Mouse (Mus musculus) liver, postnatal 0 days (tissue): ENCODE measurements around the gene Nbeal2. TPM values are rescaled to one million over a fixed set of nuclear protein-coding genes. Genes with fewer than 3 reads are reported as not detected.

ENCODE experiments used
- ATAC-seq: fragments of 200-750 bp; cut with Nextera tagmentation; 2 replicates; pipeline ENCODE4 v1.8.0; 2017; ENCODE audit warnings: mild to moderate bottlenecking, moderate library complexity
- DNase-seq: peaks from one replicate; pipeline ENCODE4 v3.0.0-alpha.2; 2016
- H3K27ac ChIP-seq: fragments of 300-500 bp; sonication (generic); 2 replicates; pipeline ENCODE4 v1.5.1; 2014; ENCODE audit warnings: antibody characterized with exemption, moderate library complexity, mild to moderate bottlenecking, low read depth
- H3K27me3 ChIP-seq: fragments of 300-500 bp; sonication (generic); 2 replicates; pipeline ENCODE4 v1.6.1; 2014; ENCODE audit warnings: low read length, control low read depth, mixed read lengths; ENCODE audit not compliant: insufficient read depth
- H3K36me3 ChIP-seq: fragments of 300-500 bp; sonication (generic); replicated peaks from 2 replicates; pipeline ENCODE4 v1.6.1; 2014; ENCODE audit warnings: mild to moderate bottlenecking, control low read depth, low read length, moderate library complexity, mixed read lengths; ENCODE audit not compliant: insufficient read depth
- H3K4me1 ChIP-seq: fragments of 300-500 bp; sonication (generic); 2 replicates; pipeline ENCODE4 v1.6.1; 2014; ENCODE audit warnings: antibody characterized with exemption, mild to moderate bottlenecking, control low read depth; ENCODE audit not compliant: insufficient read depth
- H3K4me2 ChIP-seq: fragments of 300-500 bp; sonication (generic); 2 replicates; pipeline ENCODE4 v1.6.1; 2014; ENCODE audit warnings: low read depth, mild to moderate bottlenecking, low read length, moderate library complexity, mixed read lengths
- H3K4me3 ChIP-seq: fragments of 300-500 bp; sonication (generic); 2 replicates; pipeline ENCODE4 v1.5.1; 2014; ENCODE audit warnings: low read depth, low read length
- H3K9ac ChIP-seq: fragments of 300-500 bp; sonication (generic); replicated peaks from 2 replicates; pipeline ENCODE4 v1.6.1; 2014; ENCODE audit warnings: mild to moderate bottlenecking, moderate library complexity
- H3K9me3 ChIP-seq: fragments of 300-500 bp; sonication (generic); 2 replicates; pipeline ENCODE4 v1.6.1; 2016; ENCODE audit warnings: mild to moderate bottlenecking, control low read depth, low read length, mixed read lengths
- CTCF ChIP-seq: sonication (generic); IDR thresholded peaks from 2 replicates; pipeline ENCODE4 v1.5.1; 2016; ENCODE audit warnings: antibody characterized with exemption, low read depth
- EP300 ChIP-seq: IDR thresholded peaks from 2 replicates; pipeline ENCODE4 v1.6.1; 2016; ENCODE audit warnings: antibody characterized with exemption, low read depth, mild to moderate bottlenecking
- WGBS: fragments of 180-500 bp; shearing (Covaris S2); extraction: QIAGEN DNeasy Blood & Tissue Kit; methylation state at CpG from one replicate; pipeline ENCODE4 v1.1.7; 2014; ENCODE audit not compliant: insufficient replicate concordance; 5-methylcytosine and 5-hydroxymethylcytosine counted together
- microRNA-seq: library from miRNA; unstranded; fragments of <30 nt; microRNA quantifications from one replicate; pipeline ENCODE4, GENCODE M21; 2016
- polyA plus RNA-seq: library from polyadenylated mRNA; unstranded; fragments of >200 nt; fragmentation: Nextera tagmentation; extraction: Ambion mirVana; gene quantifications from 2 replicates; pipeline ENCODE4 v1.2.1, GENCODE M21; 2015

Nbeal2 gene
- polyA plus RNA-seq, 1 experiment from 2014 or later, result 2.0 TPM

DNA sequence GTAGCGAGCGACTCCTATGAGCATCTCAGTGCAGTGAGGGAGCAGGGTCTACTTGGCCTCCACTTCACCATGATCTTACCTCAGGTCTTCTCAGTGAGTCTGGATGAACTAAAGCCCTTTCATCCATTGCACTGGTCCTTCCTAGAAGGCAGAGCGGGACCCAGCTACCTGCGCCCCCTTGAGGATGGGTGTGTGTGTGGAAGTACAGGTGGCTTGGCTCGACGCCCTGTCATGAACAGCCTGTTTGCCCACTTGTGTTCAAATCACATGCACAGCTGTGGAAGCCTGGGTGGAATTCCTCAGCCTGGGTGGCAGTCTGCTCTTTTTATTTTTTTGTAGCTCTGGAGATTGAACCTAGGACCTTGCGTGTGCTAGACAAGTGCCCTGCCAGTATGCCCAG lies 33.8 kb downstream of the Nbeal2 start:
- no peak overlapping the region for H3K4me2 ChIP-seq
- no peaks in the 10 kb centered on the region for H3K9me3 ChIP-seq
- no peak overlapping the region for H3K27ac ChIP-seq
- H3K27me3 ChIP-seq, result no peaks in the 10 kb centered on the region
- ATAC-seq (no peak), DNase-seq (peak; percentile 40)
- TF ChIP-seq CTCF (peak; percentile 46), EP300 (no peak)
- H3K9ac ChIP-seq, result no peak overlapping the region
- peaks cover 12% of the 10 kb centered on the region for H3K4me1 ChIP-seq
- WGBS, result 91% methylated on average over 7 of the region's 7 CpGs
- H3K4me3 ChIP-seq, result no peak overlapping the region
- H3K36me3 ChIP-seq, result peaks cover 43% of the 10 kb centered on the region

DNA sequence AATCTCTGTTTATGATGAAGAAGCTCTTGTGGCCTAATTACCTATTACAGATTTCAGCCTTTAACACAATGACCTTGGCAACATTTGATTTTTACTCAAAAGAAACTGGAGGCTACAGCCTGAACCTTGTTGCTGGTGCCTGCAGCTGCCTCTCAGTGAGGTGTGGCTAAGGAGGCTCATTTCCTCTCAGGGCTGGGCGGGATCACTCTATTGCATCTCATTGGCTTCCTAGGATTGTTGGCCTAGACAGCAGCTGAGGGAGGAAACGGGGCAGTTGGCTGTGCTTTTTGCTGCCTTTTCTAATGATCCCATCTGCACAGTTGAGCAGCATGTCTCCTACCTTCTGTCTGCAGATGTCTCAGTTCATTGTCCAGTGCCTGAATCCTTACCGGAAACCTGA lies 36.9 kb downstream of the Nbeal2 start:
- ATAC-seq, result no peak
- WGBS, result 74% methylated on average over 3 of the region's 3 CpGs
- DNase-seq, result no peak
- Histone ChIP-seq H3K4me3 (no peak overlapping the region), H3K27me3 (no peaks in the 10 kb centered on the region), H3K4me1 (no peaks in the 10 kb centered on the region), H3K9ac (no peak overlapping the region), H3K27ac (no peak overlapping the region), H3K9me3 (no peaks in the 10 kb centered on the region), H3K36me3 (peaks cover 63% of the 10 kb centered on the region), H3K4me2 (no peak overlapping the region)
- TF ChIP-seq EP300 (no peak), CTCF (no peak)

DNA sequence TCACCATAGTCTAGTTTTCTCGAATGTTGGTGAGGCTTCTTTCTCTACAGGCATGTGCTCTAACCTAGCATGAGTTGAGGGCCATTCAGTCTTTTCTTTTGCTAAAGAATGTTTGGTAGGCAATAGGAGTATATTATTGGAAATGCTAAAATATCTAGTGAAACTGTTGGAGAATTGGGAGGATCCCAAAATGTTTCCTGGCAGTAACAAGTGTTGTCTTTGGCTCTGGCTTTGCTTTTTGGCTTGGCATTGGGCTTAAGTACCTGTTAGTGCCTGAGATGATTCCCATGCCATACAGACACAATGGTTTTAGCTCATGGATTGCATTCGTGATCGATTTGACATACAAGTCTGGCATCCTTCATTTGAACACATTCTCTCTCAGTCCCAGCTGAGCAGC lies 42.5 kb downstream of the Nbeal2 start:
- ATAC-seq, result no peak
- Histone ChIP-seq H3K4me2 (no peak overlapping the region), H3K27ac (no peak overlapping the region), H3K36me3 (peaks cover 53% of the 10 kb centered on the region), H3K9ac (no peak overlapping the region), H3K27me3 (no peaks in the 10 kb centered on the region), H3K9me3 (no peaks in the 10 kb centered on the region), H3K4me3 (no peak overlapping the region), H3K4me1 (no peaks in the 10 kb centered on the region)
- no peak for DNase-seq
- 82% methylated on average over 3 of the region's 3 CpGs for WGBS
- TF ChIP-seq CTCF (no peak), EP300 (no peak)

DNA sequence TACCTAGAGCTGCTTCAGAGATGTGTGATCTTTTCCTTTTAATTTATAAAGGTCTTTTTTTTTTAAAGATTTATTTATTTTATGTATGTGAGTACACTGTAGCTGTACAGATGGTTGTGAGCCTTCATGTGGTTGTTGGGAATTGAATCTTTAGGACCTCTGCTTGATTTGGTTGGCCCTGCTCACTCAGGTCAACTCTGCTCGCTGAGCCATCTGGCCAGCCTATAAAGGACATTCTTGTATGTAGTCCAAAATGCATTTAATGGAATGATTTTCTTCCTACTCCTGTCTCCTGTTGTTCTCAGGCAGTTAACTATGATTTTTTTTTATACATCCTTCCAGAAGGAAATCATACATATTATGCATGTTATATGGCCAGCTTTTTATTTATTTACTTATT lies 70.4 kb downstream of the Nbeal2 start:
- H3K9me3 ChIP-seq, result no peaks in the 10 kb centered on the region
- ATAC-seq (no peak), DNase-seq (no peak)
- H3K27ac ChIP-seq, result no peak overlapping the region
- H3K4me2 ChIP-seq, result no peak overlapping the region
- no peaks in the 10 kb centered on the region for H3K4me1 ChIP-seq
- no peak overlapping the region for H3K4me3 ChIP-seq
- H3K27me3 ChIP-seq, result no peaks in the 10 kb centered on the region
- WGBS, result 79% methylated on average over 1 of the region's 1 CpGs
- H3K36me3 ChIP-seq, result peaks cover 23% of the 10 kb centered on the region
- no peak overlapping the region for H3K9ac ChIP-seq
- no peak for TF ChIP-seq CTCF

DNA sequence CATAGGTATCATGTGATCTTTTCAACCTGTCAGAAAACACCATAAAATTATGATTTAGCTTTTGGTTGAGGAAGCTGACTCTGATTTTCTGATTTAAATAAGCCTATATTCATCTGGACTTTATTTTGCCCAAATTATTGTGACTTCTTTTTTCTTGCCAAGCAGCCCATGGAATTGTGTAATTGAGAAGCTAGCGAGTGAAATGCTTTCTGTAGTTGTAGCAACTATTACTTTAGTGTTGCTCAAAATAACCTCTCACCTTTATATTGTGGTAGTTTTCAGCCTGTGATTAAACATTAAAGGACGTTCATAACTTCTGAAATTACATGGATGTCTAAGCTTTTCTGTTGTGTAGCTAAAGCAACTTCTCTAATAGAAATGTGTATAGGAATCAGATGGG lies 71.8 kb downstream of the Nbeal2 start:
- ATAC-seq, result no peak
- peaks cover 27% of the 10 kb centered on the region for H3K36me3 ChIP-seq
- DNase-seq, result no peak
- no peak overlapping the region for H3K27ac ChIP-seq
- H3K9ac ChIP-seq, result no peak overlapping the region
- H3K4me2 ChIP-seq, result no peak overlapping the region
- no peaks in the 10 kb centered on the region for H3K27me3 ChIP-seq
- no peaks in the 10 kb centered on the region for H3K4me1 ChIP-seq
- H3K9me3 ChIP-seq, result no peaks in the 10 kb centered on the region
- WGBS, result 83% methylated on average over 2 of the region's 2 CpGs
- TF ChIP-seq EP300, result no peak
- TF ChIP-seq CTCF, result no peak
- no peak overlapping the region for H3K4me3 ChIP-seq

Small RNA genes within 50 kb of the gene (microRNA-seq; reads per million reads assigned to microRNA genes)
- 1.6 reads per million for gene Mir8107

Other genes with a start within 250 kb of the Nbeal2 start
- 3.0 and 3.3 TPM in 2 replicates for gene Ptpn23, start 245.9 kb downstream of the Nbeal2 start, polyA plus RNA-seq
- 1,016 and 1,021 TPM in 2 replicates for gene Ngp, start 234.4 kb downstream of the Nbeal2 start, polyA plus RNA-seq
- gene Klhl18, start 177.5 kb downstream of the Nbeal2 start, polyA plus RNA-seq, result 1.4 and 1.5 TPM in 2 replicates
- 0.09 and 0.53 TPM in 2 replicates for gene Kif9, start 177.2 kb downstream of the Nbeal2 start, polyA plus RNA-seq
- 9.6 and 10.1 TPM in 2 replicates for gene Setd2, start 121.6 kb downstream of the Nbeal2 start, polyA plus RNA-seq
- gene Nradd, start 29.7 kb downstream of the Nbeal2 start, polyA plus RNA-seq, result 1.3 and 1.4 TPM in 2 replicates
- 69.3 and 71.1 TPM in 2 replicates for gene Ccdc12, start 2.3 kb upstream of the Nbeal2 start, polyA plus RNA-seq
- gene Myl3, start 87.7 kb upstream of the Nbeal2 start, polyA plus RNA-seq, result 0.52 and 2.0 TPM in 2 replicates
- 5.2 and 5.3 TPM in 2 replicates for gene Pth1r, start 93.0 kb upstream of the Nbeal2 start, polyA plus RNA-seq
- not detected in 2 replicates for gene Prss42, start 144.0 kb upstream of the Nbeal2 start, polyA plus RNA-seq
- gene Prss44, start 159.8 kb upstream of the Nbeal2 start, polyA plus RNA-seq, result not detected in 2 replicates
- not detected in 2 replicates for gene Prss43, start 172.5 kb upstream of the Nbeal2 start, polyA plus RNA-seq
- not detected in 2 replicates for gene Prss45, start 180.4 kb upstream of the Nbeal2 start, polyA plus RNA-seq
- gene Prss46, start 190.3 kb upstream of the Nbeal2 start, polyA plus RNA-seq, result not detected in 2 replicates
- 9.2 and 10.3 TPM in 2 replicates for gene Prss50, start 203.8 kb upstream of the Nbeal2 start, polyA plus RNA-seq
- 2.2 TPM in 2 replicates for gene Als2cl, start 225.7 kb upstream of the Nbeal2 start, polyA plus RNA-seq
- 5.4 and 6.0 TPM in 2 replicates for gene Tmie, start 226.0 kb upstream of the Nbeal2 start, polyA plus RNA-seq